Mouse (Mus musculus) kidney, adult 2 months (tissue): ENCODE measurements around the gene Tmem178b.

Experiments
- CTCF ChIP-seq: fragments of 200-500 bp; conservative IDR thresholded peaks from 2 replicates; pipeline ENCODE4 v1.5.1; 2011; ENCODE audit warnings: low read depth, mild to moderate bottlenecking, control low read depth, low read length, moderate library complexity, mixed read lengths; ENCODE audit not compliant: insufficient read depth, insufficient read length
- POLR2A ChIP-seq: fragments of 200-500 bp; IDR thresholded peaks from one replicate; pipeline ENCODE4 v1.6.1; 2011; ENCODE audit warnings: low read depth, low read length, control low read depth

DNA sequence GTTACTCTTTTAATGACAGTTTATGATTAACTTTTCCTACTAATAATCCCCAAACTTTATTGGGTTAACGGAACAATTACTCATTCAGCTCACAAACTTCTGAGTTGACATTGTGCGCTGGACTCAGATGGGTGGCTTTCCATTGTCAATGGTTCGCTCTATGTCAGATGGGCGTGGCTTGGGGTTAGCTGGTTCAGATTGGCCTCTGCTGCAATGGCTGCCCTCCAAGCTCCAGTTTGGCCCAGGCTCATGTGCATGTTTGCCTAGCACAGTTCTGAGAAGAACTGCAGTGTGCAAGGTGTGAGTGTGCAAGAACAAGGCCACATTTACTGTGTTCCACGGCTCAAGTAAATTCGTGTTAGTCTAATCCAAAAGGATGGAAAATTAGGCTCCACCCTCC, 255.6 kb downstream of the Tmem178b start:
- TF ChIP-seq CTCF, result no peak
- TF ChIP-seq POLR2A, result no peak
